Mouse (Mus musculus): Measurements from ENCODE around the gene Scaf11.
A peak's percentile ranks its signal among the peaks of the same experiment; 100 is the strongest.

GRCm38 (mm10) chr15:96461541-96462512 lies 1.2 kb upstream of the Scaf11 start:
- TF ChIP-seq POLR2A (IDR thresholded peaks at IDR 0.05; ENCODE audit: borderline replicate concordance, control insufficient read depth, low read depth, low read length) (0 out of 2 replicates have a peak, but pooled peaks have one; percentile 10), CTCF (IDR thresholded peaks at IDR 0.05; ENCODE audit: control insufficient read depth, insufficient read depth, low read length) (no peak)

Measured in bone marrow, adult 2 months (tissue).